In the genomic region with DNA sequence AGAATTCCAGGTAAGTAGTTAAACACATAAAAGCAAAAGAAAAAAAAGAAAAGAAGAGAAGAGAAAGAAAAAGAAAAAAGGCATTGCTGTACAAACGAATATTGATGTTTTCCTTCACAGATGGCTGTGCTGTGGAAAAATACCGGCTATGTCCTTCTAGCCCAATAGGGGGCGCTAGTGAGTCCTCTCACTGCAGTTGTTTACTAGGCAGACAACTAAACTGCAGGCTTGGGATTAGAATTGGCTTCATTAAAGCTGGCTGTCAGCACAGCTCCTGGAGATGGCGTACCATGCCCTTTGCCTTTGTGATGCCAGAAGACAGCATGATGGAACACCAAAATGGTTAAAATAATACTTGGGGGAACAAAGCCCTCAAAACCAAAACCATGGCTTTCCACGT, we compare ENCODE assay signal across 9 mouse cellular contexts. TPM values are rescaled to one million over a fixed set of nuclear protein-coding genes. Genes with fewer than 3 reads are reported as not detected.
DNase-seq lines count a peak whose midpoint lies in the region; ATAC-seq and TF ChIP-seq lines count a peak whose summit lies in the region.
"Had no signal": no experiment of that assay in that cellular context is flagged by ENCODE, and none has a peak within 500 bp of the region (broad histone marks: within the 10 kb centered on the region; RNA-seq: fewer than 3 reads in every experiment).

No protein-coding gene starts in this region.

- peak; percentile 66 for DNase-seq in adrenal gland, postnatal 14 days
- DNase-seq in adrenal gland, adult 8-10 months = no peak
- no peak for DNase-seq in layer of hippocampus, adult 2 months (ENCODE audit: low spot score in 2 of 2)
- DNase-seq in layer of hippocampus, adult 9-11 months = no peak
- peak; percentile 49 for DNase-seq in liver, postnatal 0 days
- peak; percentile 37 to 39 for DNase-seq in thymus, postnatal 36 days

- no peaks in the 10 kb centered on the region; the same call in 1 of the 2 replicates for H3K4me1 ChIP-seq in bone marrow, adult 2 months (ENCODE audit: control insufficient read depth, insufficient read depth, low read length)
- peaks cover 19% of the 10 kb centered on the region; the same call in 1 of the 2 replicates for H3K4me1 ChIP-seq in liver, postnatal 0 days (ENCODE audit: insufficient read depth)
- peaks cover 3% of the 10 kb centered on the region; the same call in 1 of the 2 replicates for H3K4me1 ChIP-seq in heart, embryonic 12.5 days (replicated peaks)

- peaks cover 42% of the 10 kb centered on the region for H3K27me3 ChIP-seq in liver, postnatal 0 days (ENCODE audit: insufficient read depth, low read length)
- H3K27me3 ChIP-seq in heart, embryonic 12.5 days (replicated peaks) = peaks cover 41% of the 10 kb centered on the region

- peak; percentile 39; the same call in 1 of the 2 replicates for ATAC-seq in liver, postnatal 0 days
- no peak for ATAC-seq in heart, embryonic 12.5 days (ENCODE audit: insufficient number of reproducible peaks, low FRiP score)

- no peak for TF ChIP-seq POLR2A in bone marrow, adult 2 months (IDR thresholded peaks at IDR 0.05; ENCODE audit: borderline replicate concordance, control insufficient read depth, low read depth, low read length)

- H3K4me2 ChIP-seq in liver, postnatal 0 days (ENCODE audit: low read depth, low read length) = no peak overlapping the region
- H3K4me2 ChIP-seq in heart, embryonic 12.5 days = no peak overlapping the region

- WGBS in bone marrow, adult 2 months = 52% methylated on average over 5 of the region's 5 CpGs
- WGBS in liver, postnatal 0 days (ENCODE audit: insufficient replicate concordance) = 42% methylated on average over 5 of the region's 5 CpGs
- WGBS in heart, embryonic 12.5 days = 46% methylated on average over 5 of the region's 5 CpGs

- H3K9me3 ChIP-seq in liver, postnatal 0 days (ENCODE audit: low read length) = no peaks in the 10 kb centered on the region
- H3K9me3 ChIP-seq in heart, embryonic 12.5 days (replicated peaks) = 0 out of 2 replicates have a peak, but pooled peaks cover 5% of the 10 kb centered on the region

- H3K27ac ChIP-seq in layer of hippocampus, adult 2 months = no peak overlapping the region
- H3K27ac ChIP-seq in bone marrow, adult 2 months (ENCODE audit: control insufficient read depth, insufficient read depth, low read depth, low read length, poor library complexity) = no peak overlapping the region
- H3K27ac ChIP-seq in liver, postnatal 0 days (ENCODE audit: low read depth) = no peak overlapping the region
- H3K27ac ChIP-seq in heart, embryonic 12.5 days (ENCODE audit: poor library complexity, severe bottlenecking) = no peak overlapping the region

- TF ChIP-seq CTCF in layer of hippocampus, adult 2 months (conservative IDR thresholded peaks at IDR 0.05) = peak; percentile 84
- peak; percentile 49 for TF ChIP-seq CTCF in bone marrow, adult 2 months (IDR thresholded peaks at IDR 0.05; ENCODE audit: control insufficient read depth, insufficient read depth, low read length)
- TF ChIP-seq CTCF in liver, postnatal 0 days (IDR thresholded peaks at IDR 0.05; ENCODE audit: low read depth) = peak; percentile 84

- TF ChIP-seq EP300 in liver, postnatal 0 days (IDR thresholded peaks at IDR 0.05; ENCODE audit: low read depth) = no peak

- no peak overlapping the region for H3K4me3 ChIP-seq in layer of hippocampus, adult 2 months
- H3K4me3 ChIP-seq in bone marrow, adult 2 months (replicated peaks; ENCODE audit: control insufficient read depth, low read depth, low read length) = no peak overlapping the region
- no peak overlapping the region for H3K4me3 ChIP-seq in liver, postnatal 0 days (ENCODE audit: low read depth, low read length)
- H3K4me3 ChIP-seq in heart, embryonic 12.5 days = no peak overlapping the region

- no peaks in the 10 kb centered on the region for H3K36me3 ChIP-seq in liver, postnatal 0 days (replicated peaks; ENCODE audit: insufficient read depth, low read length)
- 0 out of 2 replicates have a peak, but pooled peaks cover 6% of the 10 kb centered on the region for H3K36me3 ChIP-seq in heart, embryonic 12.5 days

- H3K9ac ChIP-seq in liver, postnatal 0 days (replicated peaks) = no peak overlapping the region
- H3K9ac ChIP-seq in heart, embryonic 12.5 days = no peak overlapping the region

RNA-seq across cellular contexts. Expression of a gene that starts 5.3 kb away (rescaled TPM):
- not detected in 2 replicates for total RNA-seq in adrenal gland, postnatal 14 days (2021)
- total RNA-seq in adrenal gland, adult 8-10 months (2022) = not detected
- total RNA-seq in layer of hippocampus, adult 2 months (2021) = not detected
- polyA plus RNA-seq in bone marrow, adult 2 months (2011; ENCODE audit: insufficient read depth, insufficient read length, low replicate concordance, missing spikeins) = not detected in 2 replicates
- polyA plus RNA-seq in liver, postnatal 0 days (2015; fragmentation: Nextera tagmentation; extraction: Ambion mirVana) = not detected in 2 replicates
- not detected in 2 replicates for polyA plus RNA-seq in heart, embryonic 12.5 days (2016; fragmentation: Nextera tagmentation; extraction: Ambion mirVana)
- polyA plus RNA-seq: liver, embryonic 16.5 days had no signal

Comparison
In these comparisons a context has a peak if more than half of its experiments do, and no peak if none do; other contexts are left out.
1. DNase-seq: peak in adrenal gland, postnatal 14 days (single experiment), liver, postnatal 0 days (single experiment) and thymus, postnatal 36 days (2 of 2); none in adrenal gland, adult 8-10 months (single experiment), layer of hippocampus, adult 2 months (0 of 2) and layer of hippocampus, adult 9-11 months (single experiment).
2. Peak in every context shown above with its lines, with median percentiles within 50 percentile points of each other: CTCF ChIP-seq.